Mouse (Mus musculus) hindbrain, embryonic 14.5 days (tissue): ENCODE results near the gene Kcnn1. TPM values are rescaled to one million over a fixed set of nuclear protein-coding genes. Genes with fewer than 3 reads are reported as not detected.

Source experiments
- ATAC-seq: fragments of 200-750 bp; cut with Nextera tagmentation; 2 replicates; pipeline ENCODE4 v1.8.0; 2017; ENCODE audit warnings: moderate number of reproducible peaks, mild to moderate bottlenecking, moderate TSS enrichment, moderate library complexity; ENCODE audit not compliant: low FRiP score
- DNase-seq: peaks from one replicate; pipeline ENCODE4 v3.0.0-alpha.2; 2015; ENCODE audit warnings: low spot score
- H3K27ac ChIP-seq: fragments of 300-500 bp; sonication (generic); 2 replicates; pipeline ENCODE4 v1.5.1; 2014; ENCODE audit warnings: mild to moderate bottlenecking, moderate library complexity
- H3K27me3 ChIP-seq: fragments of 300-500 bp; sonication (generic); 2 replicates; pipeline ENCODE4 v1.6.1; 2014; ENCODE audit warnings: mild to moderate bottlenecking, low read length, mixed read lengths; ENCODE audit not compliant: control insufficient read depth, insufficient read depth
- H3K36me3 ChIP-seq: fragments of 300-500 bp; sonication (generic); replicated peaks from 2 replicates; pipeline ENCODE4 v1.6.1; 2014; ENCODE audit not compliant: control insufficient read depth, insufficient read depth
- H3K4me1 ChIP-seq: fragments of 300-500 bp; sonication (generic); replicated peaks from 2 replicates; pipeline ENCODE4 v1.6.1; 2014; ENCODE audit warnings: antibody characterized with exemption, low read length, mixed read lengths; ENCODE audit not compliant: control insufficient read depth, insufficient read depth
- H3K4me2 ChIP-seq: fragments of 300-500 bp; sonication (generic); replicated peaks from 2 replicates; pipeline ENCODE4 v1.6.1; 2014; ENCODE audit warnings: mild to moderate bottlenecking, moderate library complexity
- H3K4me3 ChIP-seq: fragments of 300-500 bp; sonication (generic); replicated peaks from 2 replicates; pipeline ENCODE4 v1.5.1; 2014; ENCODE audit warnings: mild to moderate bottlenecking, low read length
- H3K9ac ChIP-seq: fragments of 300-500 bp; sonication (generic); 2 replicates; pipeline ENCODE4 v1.6.1; 2014
- H3K9me3 ChIP-seq: fragments of 300-500 bp; sonication (generic); 2 replicates; pipeline ENCODE4 v1.6.1; 2016; ENCODE audit warnings: low read length; ENCODE audit not compliant: control insufficient read depth
- WGBS: fragments of 180-500 bp; shearing (Covaris S2); extraction: QIAGEN DNeasy Blood & Tissue Kit; methylation state at CpG from one replicate; pipeline ENCODE4 v1.1.7; 2014; 5-methylcytosine and 5-hydroxymethylcytosine counted together
- polyA plus RNA-seq: library from polyadenylated mRNA; unstranded; fragments of >200 nt; fragmentation: Nextera tagmentation; extraction: Ambion mirVana; gene quantifications from 2 replicates; pipeline ENCODE4 v1.2.1, GENCODE M21; 2014

The Kcnn1 gene
- polyA plus RNA-seq, 1 experiment from 2014 or later, result 10.0 TPM

GRCm38 (mm10) chr8:70872643-70873363 is 9.7 kb upstream of the Kcnn1 start:
- ATAC-seq, result no peak
- no peaks in the 10 kb centered on the region for H3K27me3 ChIP-seq
- H3K4me1 ChIP-seq, result peaks cover 16% of the 10 kb centered on the region
- H3K9ac ChIP-seq, result peak overlapping the region; percentile 69
- peak overlapping the region; percentile 96 for H3K27ac ChIP-seq
- peak overlapping the region; percentile 71 for H3K4me2 ChIP-seq
- H3K9me3 ChIP-seq, result no peaks in the 10 kb centered on the region
- peaks cover 5% of the 10 kb centered on the region; the same call in 1 of the 2 replicates for H3K36me3 ChIP-seq
- DNase-seq, result no peak
- 8% methylated on average over 31 of the region's 31 CpGs for WGBS
- peak overlapping the region; percentile 67 for H3K4me3 ChIP-seq

GRCm38 (mm10) chr8:70871195-70871807 is 8.2 kb upstream of the Kcnn1 start:
- no peak overlapping the region for H3K9ac ChIP-seq
- no peak overlapping the region for H3K4me2 ChIP-seq
- peaks cover 7% of the 10 kb centered on the region; the same call in 1 of the 2 replicates for H3K36me3 ChIP-seq
- no peak for DNase-seq
- H3K27me3 ChIP-seq, result no peaks in the 10 kb centered on the region
- H3K27ac ChIP-seq, result no peak overlapping the region
- H3K4me1 ChIP-seq, result peaks cover 18% of the 10 kb centered on the region
- no peaks in the 10 kb centered on the region for H3K9me3 ChIP-seq
- 85% methylated on average over 5 of the region's 5 CpGs for WGBS
- H3K4me3 ChIP-seq, result no peak overlapping the region
- no peak for ATAC-seq

GRCm38 (mm10) chr8:70869601-70870041 is 6.6 kb upstream of the Kcnn1 start:
- ATAC-seq, result 0 out of 2 replicates have a peak, but pooled peaks have one; percentile 6
- DNase-seq, result peak; percentile 80
- Histone ChIP-seq H3K27me3 (no peaks in the 10 kb centered on the region), H3K4me3 (no peak overlapping the region), H3K4me2 (0 out of 2 replicates have a peak overlapping the region, but pooled peaks have one; percentile 36), H3K36me3 (peaks cover 7% of the 10 kb centered on the region; the same call in 1 of the 2 replicates), H3K9ac (peak overlapping the region; percentile 24), H3K9me3 (no peaks in the 10 kb centered on the region), H3K4me1 (peaks cover 27% of the 10 kb centered on the region), H3K27ac (peak overlapping the region; percentile 81)
- WGBS, result 45% methylated on average over 16 of the region's 16 CpGs

GRCm38 (mm10) chr8:70869199-70869571 is 6.1 kb upstream of the Kcnn1 start:
- 36% methylated on average over 5 of the region's 5 CpGs for WGBS
- ATAC-seq (no peak), DNase-seq (no peak)
- peaks cover 32% of the 10 kb centered on the region for H3K4me1 ChIP-seq
- peak overlapping the region; percentile 24 for H3K9ac ChIP-seq
- no peak overlapping the region for H3K4me3 ChIP-seq
- H3K27ac ChIP-seq, result peak overlapping the region; percentile 81
- H3K4me2 ChIP-seq, result peak overlapping the region; percentile 36
- H3K36me3 ChIP-seq, result peaks cover 7% of the 10 kb centered on the region; the same call in 1 of the 2 replicates
- no peaks in the 10 kb centered on the region for H3K27me3 ChIP-seq
- H3K9me3 ChIP-seq, result no peaks in the 10 kb centered on the region

DNA sequence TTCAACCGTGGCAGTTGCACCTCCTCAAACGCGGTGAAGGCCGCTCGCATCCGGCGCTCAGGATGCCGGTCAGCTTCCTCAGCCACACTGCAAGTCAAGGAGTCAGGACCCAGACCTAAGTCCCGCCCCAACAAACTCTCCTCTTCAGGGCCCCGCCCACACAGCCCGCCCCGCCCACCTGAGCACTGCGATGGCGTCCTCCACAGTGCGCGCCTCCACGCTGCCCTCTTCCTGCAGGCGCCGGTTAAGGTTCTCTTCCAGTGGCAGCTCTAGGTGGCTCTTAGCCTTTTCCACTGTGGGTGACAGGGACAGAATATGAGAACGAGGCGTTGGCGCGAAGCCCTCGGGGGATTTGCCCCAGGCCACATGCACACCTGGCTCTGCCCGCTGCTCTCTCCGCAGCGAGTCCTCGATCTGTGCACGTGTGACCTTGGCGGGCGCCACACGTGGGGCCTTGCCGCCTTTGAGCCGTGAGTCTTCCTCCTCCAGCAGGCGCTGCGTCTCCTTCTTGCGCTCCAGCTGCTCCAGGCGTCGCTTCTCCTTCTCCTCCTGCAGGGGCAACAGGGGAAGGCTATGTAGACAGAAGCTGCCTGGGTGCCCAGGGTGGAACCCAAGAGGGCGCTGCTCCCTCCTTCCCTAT is 5.6 kb upstream of the Kcnn1 start:
- peak overlapping the region; percentile 81 for H3K27ac ChIP-seq
- H3K4me2 ChIP-seq, result peak overlapping the region; percentile 36
- H3K9me3 ChIP-seq, result no peaks in the 10 kb centered on the region
- H3K9ac ChIP-seq, result peak overlapping the region; percentile 24
- peaks cover 36% of the 10 kb centered on the region for H3K4me1 ChIP-seq
- H3K36me3 ChIP-seq, result peaks cover 7% of the 10 kb centered on the region; the same call in 1 of the 2 replicates
- ATAC-seq (no peak), DNase-seq (no peak)
- WGBS, result 15% methylated on average over 40 of the region's 40 CpGs
- no peaks in the 10 kb centered on the region for H3K27me3 ChIP-seq
- H3K4me3 ChIP-seq, result 0 out of 2 replicates have a peak overlapping the region, but pooled peaks have one; percentile 6

GRCm38 (mm10) chr8:70866566-70866965 is 3.5 kb upstream of the Kcnn1 start:
- H3K9ac ChIP-seq, result peak overlapping the region; percentile 60; the same call in 1 of the 2 replicates
- H3K9me3 ChIP-seq, result no peaks in the 10 kb centered on the region
- no peak overlapping the region for H3K4me2 ChIP-seq
- no peak for DNase-seq
- no peaks in the 10 kb centered on the region for H3K27me3 ChIP-seq
- 87% methylated on average over 7 of the region's 7 CpGs for WGBS
- H3K4me3 ChIP-seq, result no peak overlapping the region
- no peak for ATAC-seq
- H3K36me3 ChIP-seq, result peaks cover 7% of the 10 kb centered on the region; the same call in 1 of the 2 replicates
- peaks cover 48% of the 10 kb centered on the region for H3K4me1 ChIP-seq
- H3K27ac ChIP-seq, result peak overlapping the region; percentile 92

GRCm38 (mm10) chr8:70866001-70866520 is 3.0 kb upstream of the Kcnn1 start:
- WGBS, result 8% methylated on average over 12 of the region's 12 CpGs
- peak overlapping the region; percentile 60 for H3K9ac ChIP-seq

DNA sequence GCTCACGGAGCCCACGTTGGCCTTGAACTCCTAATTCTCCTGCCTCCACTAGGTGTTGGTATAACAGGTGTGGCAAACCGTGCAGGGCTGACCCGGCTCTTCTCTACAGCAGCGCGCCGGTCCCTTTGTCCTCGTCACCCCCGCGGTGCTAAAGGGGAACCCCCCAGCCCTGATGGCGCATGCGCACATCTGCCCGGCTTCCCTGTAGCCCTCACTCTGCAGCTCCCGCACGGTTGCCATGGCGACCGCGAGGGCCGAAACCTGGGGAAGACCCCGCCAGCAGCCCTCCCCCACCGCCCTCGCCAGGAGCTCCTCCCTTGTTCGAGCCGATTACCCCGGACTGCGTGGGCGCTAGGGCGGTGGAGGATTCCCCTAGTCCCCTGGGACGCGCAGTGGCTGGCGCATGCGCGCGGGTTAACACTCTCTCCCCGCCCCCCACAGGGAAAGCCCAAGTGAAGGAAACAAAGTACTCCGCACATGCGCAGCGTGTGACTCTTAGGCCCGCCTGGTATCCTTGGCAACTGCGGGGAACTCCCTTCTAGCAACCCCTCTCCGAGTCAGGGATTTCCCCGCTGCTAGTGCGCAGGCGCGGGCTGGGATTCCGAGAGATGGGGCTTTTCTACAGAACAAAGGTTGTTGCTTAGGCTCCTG is 2.4 kb upstream of the Kcnn1 start:
- no peaks in the 10 kb centered on the region for H3K27me3 ChIP-seq
- no peaks in the 10 kb centered on the region for H3K9me3 ChIP-seq
- peak overlapping the region; percentile 96 for H3K27ac ChIP-seq
- H3K4me3 ChIP-seq, result peak overlapping the region; percentile 44
- ATAC-seq (peak; percentile 89), DNase-seq (peak; percentile 100)
- peaks cover 7% of the 10 kb centered on the region; the same call in 1 of the 2 replicates for H3K36me3 ChIP-seq
- peak overlapping the region; percentile 75 for H3K9ac ChIP-seq
- WGBS, result under 1% methylated on average over 46 of the region's 46 CpGs
- H3K4me1 ChIP-seq, result peaks cover 48% of the 10 kb centered on the region
- peak overlapping the region; percentile 79 for H3K4me2 ChIP-seq

More at GRCm38 (mm10) chr8:70866001-70866520, 3.0 kb upstream of the Kcnn1 start:
- DNase-seq, result no peak
- Histone ChIP-seq H3K36me3 (peaks cover 7% of the 10 kb centered on the region; the same call in 1 of the 2 replicates), H3K4me3 (peak overlapping the region; percentile 20), H3K9me3 (no peaks in the 10 kb centered on the region), H3K4me2 (peak overlapping the region; percentile 63), H3K27me3 (no peaks in the 10 kb centered on the region), H3K4me1 (peaks cover 48% of the 10 kb centered on the region), H3K27ac (peak overlapping the region; percentile 92)
- peak; percentile 5 for ATAC-seq
